Mouse (Mus musculus): ENCODE results near the gene Tnfsf18. TPM values are rescaled to one million over a fixed set of nuclear protein-coding genes. Genes with fewer than 3 reads are reported as not detected.

Gene Tnfsf18
- polyA plus RNA-seq, 1 experiment: not detected

GRCm38 (mm10) chr1:161496866-161497645 is 2.6 kb downstream of the Tnfsf18 start:
- TF ChIP-seq FLI1 (IDR thresholded peaks at IDR 0.05; ENCODE audit: low read length) (no peak), GATA1 (IDR thresholded peaks at IDR 0.05; ENCODE audit: borderline replicate concordance, low read length) (no peak)
- Histone ChIP-seq H3K4me3 (replicated peaks) (no peak overlapping the region), H3K27me3 (replicated peaks) (no peaks in the 10 kb centered on the region), H3K9me3 (no peaks in the 10 kb centered on the region), H3K36me3 (replicated peaks; ENCODE audit: low read length) (no peaks in the 10 kb centered on the region), H3K4me1 (peaks cover 9% of the 10 kb centered on the region)

DNA sequence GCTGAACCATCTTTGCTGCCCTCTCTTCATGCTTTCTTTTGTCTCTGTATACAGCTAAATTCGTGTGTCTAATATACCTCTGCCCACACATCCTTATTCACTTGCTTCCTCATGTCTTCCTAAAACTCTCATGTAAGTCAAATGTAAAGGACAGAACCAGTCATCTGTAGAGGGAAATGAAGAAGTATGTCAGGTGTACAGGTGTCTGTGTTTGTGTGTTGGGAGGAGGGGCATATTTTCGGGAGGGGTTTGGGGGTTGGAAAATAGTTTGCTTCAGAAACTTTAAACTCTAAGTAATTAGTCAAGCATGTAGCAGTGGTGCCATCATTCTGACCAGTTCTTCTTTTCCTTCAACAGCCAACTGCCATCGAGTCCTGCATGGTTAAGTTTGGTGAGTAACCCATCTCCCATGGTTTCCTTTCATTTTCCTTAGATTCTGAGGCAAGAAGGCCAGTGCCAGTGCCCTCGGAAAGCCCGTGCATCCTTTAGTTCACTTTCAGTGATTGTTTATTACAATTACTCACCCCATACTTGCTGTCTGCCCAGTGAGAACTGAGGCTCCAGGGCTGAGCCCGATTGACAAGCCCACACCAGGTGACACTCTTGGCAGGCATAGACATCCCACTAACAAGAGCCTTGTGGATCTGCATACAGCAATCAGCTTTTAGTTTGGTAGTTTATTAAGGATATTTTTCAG is 5.8 kb downstream of the Tnfsf18 start:
- Histone ChIP-seq H3K4me3 (replicated peaks) (no peak overlapping the region), H3K36me3 (replicated peaks; ENCODE audit: low read length) (no peaks in the 10 kb centered on the region), H3K27me3 (replicated peaks) (no peaks in the 10 kb centered on the region), H3K4me1 (peaks cover 2% of the 10 kb centered on the region; the same call in 1 of the 2 replicates), H3K9me3 (no peaks in the 10 kb centered on the region)
- TF ChIP-seq GATA1 (IDR thresholded peaks at IDR 0.05; ENCODE audit: borderline replicate concordance, low read length) (no peak), FLI1 (IDR thresholded peaks at IDR 0.05; ENCODE audit: low read length) (no peak)

DNA sequence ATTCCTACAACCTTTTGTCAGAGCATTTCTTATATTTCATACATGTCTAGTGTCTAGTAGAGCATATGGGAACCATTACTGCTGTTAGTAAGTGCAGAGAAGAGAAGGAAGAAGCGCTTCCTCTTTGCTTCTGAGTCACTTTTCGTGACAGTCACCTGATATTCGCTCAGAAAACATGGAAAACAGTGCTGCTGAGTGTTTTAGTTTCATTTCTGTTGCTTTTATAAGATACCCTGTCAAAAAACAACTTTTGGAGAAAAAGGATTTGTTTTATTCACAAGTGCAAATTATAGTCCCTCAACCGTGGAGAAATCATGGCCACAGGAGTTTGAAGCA is 6.3 kb downstream of the Tnfsf18 start:
- no peaks in the 10 kb centered on the region for H3K9me3 ChIP-seq
- no peaks in the 10 kb centered on the region for H3K27me3 ChIP-seq (replicated peaks)
- no peaks in the 10 kb centered on the region for H3K4me1 ChIP-seq
- no peak overlapping the region for H3K4me3 ChIP-seq (replicated peaks)
- TF ChIP-seq FLI1 (IDR thresholded peaks at IDR 0.05; ENCODE audit: low read length) (no peak), GATA1 (IDR thresholded peaks at IDR 0.05; ENCODE audit: borderline replicate concordance, low read length) (no peak)
- no peaks in the 10 kb centered on the region for H3K36me3 ChIP-seq (replicated peaks; ENCODE audit: low read length)

DNA sequence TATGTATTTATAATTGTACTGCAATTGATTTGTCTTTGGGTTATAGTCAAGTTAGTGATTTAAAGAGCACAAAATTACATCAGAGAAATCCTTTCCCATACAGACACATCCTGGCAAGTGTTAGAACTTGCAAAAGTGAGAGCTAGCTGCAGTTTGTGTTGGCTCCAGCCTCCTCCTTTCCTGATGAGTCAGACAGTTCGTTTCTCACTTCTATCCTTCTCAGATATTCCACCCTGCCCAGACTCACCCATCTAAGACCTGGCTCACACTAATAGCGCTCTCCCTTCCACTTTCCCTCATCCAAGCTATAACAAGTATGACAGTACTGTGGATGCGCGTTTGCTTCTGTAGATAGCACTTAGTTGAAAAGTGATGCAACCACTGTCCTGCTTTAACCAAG is 11.9 kb downstream of the Tnfsf18 start:
- H3K36me3 ChIP-seq (replicated peaks; ENCODE audit: low read length): no peaks in the 10 kb centered on the region
- H3K4me3 ChIP-seq (replicated peaks): no peak overlapping the region
- TF ChIP-seq GATA1 (IDR thresholded peaks at IDR 0.05; ENCODE audit: borderline replicate concordance, low read length) (no peak), FLI1 (IDR thresholded peaks at IDR 0.05; ENCODE audit: low read length) (no peak)
- H3K27me3 ChIP-seq (replicated peaks): no peaks in the 10 kb centered on the region
- H3K4me1 ChIP-seq: no peaks in the 10 kb centered on the region
- H3K9me3 ChIP-seq: no peaks in the 10 kb centered on the region

DNA sequence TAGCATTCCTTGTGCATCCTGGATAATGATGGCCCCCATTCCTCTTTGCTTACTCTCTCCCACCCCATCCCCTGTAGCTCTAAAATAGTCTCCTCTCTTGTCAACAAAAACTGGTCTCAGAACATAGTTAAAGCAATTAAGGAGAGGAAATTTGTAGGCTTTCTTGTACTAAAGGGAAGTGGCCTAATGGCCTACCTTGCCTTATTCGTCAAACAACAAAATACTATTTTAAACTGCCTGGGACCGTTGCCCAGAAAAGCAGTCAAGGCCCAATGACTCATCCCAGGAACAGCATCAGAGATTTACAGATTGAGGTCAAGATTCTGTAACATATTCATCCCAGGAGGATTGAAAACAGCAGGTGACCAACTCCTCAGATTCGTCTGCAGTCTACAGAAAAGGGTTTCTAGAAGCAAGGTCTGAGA is 13.2 kb downstream of the Tnfsf18 start:
- Histone ChIP-seq H3K9me3 (no peaks in the 10 kb centered on the region), H3K36me3 (replicated peaks; ENCODE audit: low read length) (no peaks in the 10 kb centered on the region), H3K4me1 (no peaks in the 10 kb centered on the region), H3K4me3 (replicated peaks) (no peak overlapping the region), H3K27me3 (replicated peaks) (no peaks in the 10 kb centered on the region)
- no peak for TF ChIP-seq GATA1 (IDR thresholded peaks at IDR 0.05; ENCODE audit: borderline replicate concordance, low read length)
- no peak for TF ChIP-seq FLI1 (IDR thresholded peaks at IDR 0.05; ENCODE audit: low read length)

DNA sequence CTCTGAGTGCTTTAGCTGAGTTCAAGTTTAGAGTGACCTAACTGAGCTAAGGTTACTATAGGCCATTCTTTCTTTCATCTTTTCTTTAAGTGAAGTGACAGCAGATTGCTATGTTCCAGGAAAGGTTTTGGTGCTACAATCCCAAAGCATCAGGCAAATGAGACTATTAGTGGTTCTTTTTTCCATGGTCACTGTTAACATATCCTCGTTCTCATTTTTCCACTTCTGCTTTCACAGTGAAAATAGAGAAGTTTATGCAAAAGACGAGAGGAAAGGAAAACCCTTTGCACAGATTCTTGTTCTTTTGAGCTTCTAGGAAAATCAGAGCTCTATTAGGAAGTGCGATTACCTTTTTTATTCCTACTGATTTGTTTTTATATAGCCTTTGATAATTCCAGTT is 22.9 kb downstream of the Tnfsf18 start:
- H3K36me3 ChIP-seq (replicated peaks; ENCODE audit: low read length): no peaks in the 10 kb centered on the region
- no peaks in the 10 kb centered on the region for H3K9me3 ChIP-seq
- H3K4me3 ChIP-seq (replicated peaks): no peak overlapping the region
- H3K27me3 ChIP-seq (replicated peaks): no peaks in the 10 kb centered on the region
- no peak for TF ChIP-seq GATA1 (IDR thresholded peaks at IDR 0.05; ENCODE audit: borderline replicate concordance, low read length)
- TF ChIP-seq FLI1 (IDR thresholded peaks at IDR 0.05; ENCODE audit: low read length): no peak
- H3K4me1 ChIP-seq: no peaks in the 10 kb centered on the region

DNA sequence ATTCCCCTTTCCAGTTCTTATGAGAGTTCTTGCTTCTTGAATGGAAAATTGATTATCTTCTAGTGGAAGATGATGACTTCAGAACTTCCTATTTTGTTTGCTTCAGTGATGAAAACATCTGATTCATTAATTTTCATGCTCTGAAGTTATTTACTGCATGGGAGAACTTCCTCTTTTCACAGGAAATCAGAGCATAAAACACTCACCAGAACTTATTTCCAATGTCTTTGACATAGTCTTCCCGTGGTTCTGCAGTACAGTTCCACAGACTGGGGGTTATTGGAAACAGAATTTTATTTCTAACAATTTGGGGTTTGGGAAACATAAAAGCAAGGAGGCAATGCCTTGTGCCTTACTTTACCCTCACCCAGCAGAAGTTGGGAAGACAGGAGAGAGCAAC is 25.8 kb downstream of the Tnfsf18 start:
- TF ChIP-seq FLI1 (IDR thresholded peaks at IDR 0.05; ENCODE audit: low read length) (no peak), GATA1 (IDR thresholded peaks at IDR 0.05; ENCODE audit: borderline replicate concordance, low read length) (no peak)
- Histone ChIP-seq H3K9me3 (no peaks in the 10 kb centered on the region), H3K36me3 (replicated peaks; ENCODE audit: low read length) (no peaks in the 10 kb centered on the region), H3K27me3 (replicated peaks) (no peaks in the 10 kb centered on the region), H3K4me1 (no peaks in the 10 kb centered on the region), H3K4me3 (replicated peaks) (no peak overlapping the region)

DNA sequence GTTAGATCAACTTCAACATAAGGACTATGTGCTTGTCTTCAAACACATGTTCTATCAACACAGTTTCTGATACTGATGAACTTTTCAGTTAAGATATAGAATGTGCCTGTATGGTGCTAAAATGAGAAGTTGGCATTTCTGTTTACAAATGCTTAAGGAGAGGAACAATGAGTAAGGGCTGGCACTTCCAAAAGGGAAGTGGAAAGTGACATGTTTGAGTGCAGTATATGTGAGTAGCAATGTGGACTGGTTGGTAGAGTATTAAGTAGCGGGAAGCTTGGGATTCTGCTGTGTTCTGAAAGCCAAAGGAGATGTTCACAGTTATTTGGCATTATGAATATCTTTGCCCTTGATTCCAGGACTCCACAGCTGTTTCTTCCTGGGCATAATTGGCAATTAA is 33.7 kb downstream of the Tnfsf18 start:
- TF ChIP-seq FLI1 (IDR thresholded peaks at IDR 0.05; ENCODE audit: low read length) (no peak), GATA1 (IDR thresholded peaks at IDR 0.05; ENCODE audit: borderline replicate concordance, low read length) (no peak)
- H3K4me1 ChIP-seq: no peaks in the 10 kb centered on the region

DNA sequence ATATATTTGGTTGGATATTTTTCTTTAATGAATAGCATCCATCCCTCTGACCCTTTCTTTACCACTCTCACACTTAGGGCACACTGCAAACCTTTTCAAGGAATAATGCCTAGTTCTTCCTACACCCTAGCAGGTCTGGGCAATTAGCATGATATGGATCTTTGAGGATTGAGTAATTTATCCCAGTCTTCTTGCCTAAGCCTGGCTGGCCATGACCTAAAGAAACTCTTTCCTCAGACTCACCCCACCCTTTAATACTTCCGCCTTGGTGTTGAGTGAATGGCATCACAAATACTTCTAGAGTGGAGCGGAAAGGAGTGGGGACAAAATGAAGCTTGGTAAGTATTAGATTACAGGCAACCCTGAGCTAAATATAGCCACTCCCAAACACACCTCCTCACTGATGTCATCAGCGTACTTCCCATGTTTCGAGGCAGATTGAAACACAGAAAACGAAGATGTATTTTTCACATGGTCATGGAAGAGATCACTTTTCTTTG is 56.2 kb downstream of the Tnfsf18 start:
- no peak for TF ChIP-seq FLI1 (IDR thresholded peaks at IDR 0.05; ENCODE audit: low read length)
- no peak for TF ChIP-seq GATA1 (IDR thresholded peaks at IDR 0.05; ENCODE audit: borderline replicate concordance, low read length)
- no peaks in the 10 kb centered on the region for H3K4me1 ChIP-seq
- no peaks in the 10 kb centered on the region for H3K9me3 ChIP-seq
- no peaks in the 10 kb centered on the region for H3K36me3 ChIP-seq (replicated peaks; ENCODE audit: low read length)
- H3K4me3 ChIP-seq (replicated peaks): no peak overlapping the region
- H3K27me3 ChIP-seq (replicated peaks): no peaks in the 10 kb centered on the region

More for the DNA sequence above, 33.7 kb downstream of the Tnfsf18 start:
- no peaks in the 10 kb centered on the region for H3K9me3 ChIP-seq
- no peaks in the 10 kb centered on the region for H3K36me3 ChIP-seq (replicated peaks; ENCODE audit: low read length)
- no peak overlapping the region for H3K4me3 ChIP-seq (replicated peaks)
- no peaks in the 10 kb centered on the region for H3K27me3 ChIP-seq (replicated peaks)

GRCm38 (mm10) chr1:161552098-161552497 is 57.6 kb downstream of the Tnfsf18 start:
- no peaks in the 10 kb centered on the region for H3K4me1 ChIP-seq
- TF ChIP-seq FLI1 (IDR thresholded peaks at IDR 0.05; ENCODE audit: low read length): no peak
- TF ChIP-seq GATA1 (IDR thresholded peaks at IDR 0.05; ENCODE audit: borderline replicate concordance, low read length): no peak
- no peaks in the 10 kb centered on the region for H3K9me3 ChIP-seq
- H3K4me3 ChIP-seq (replicated peaks): no peak overlapping the region
- H3K27me3 ChIP-seq (replicated peaks): no peaks in the 10 kb centered on the region
- H3K36me3 ChIP-seq (replicated peaks; ENCODE audit: low read length): no peaks in the 10 kb centered on the region

Other genes starting within 250 kb of the Tnfsf18 start
- 22.2 and 25.0 TPM in 2 replicates for gene Prdx6, start 243.4 kb upstream of the Tnfsf18 start, polyA plus RNA-seq (2012; ENCODE audit: insufficient read depth, low replicate concordance)
- 0.13 and 0.92 TPM in 2 replicates for gene Tnfsf4, start 99.2 kb upstream of the Tnfsf18 start, polyA plus RNA-seq (2012; ENCODE audit: insufficient read depth, low replicate concordance)